Mouse (Mus musculus) testis, adult 2 months (tissue): ENCODE measurements at regions not wholly inside any gene's neighbourhood (a gene's known extent, or its start where the extent isn't known, plus 50 kb on each side); places are given as distances from the start of the nearest gene placed in this dataset.

Source experiments
- CTCF ChIP-seq: fragments of 200-500 bp; IDR thresholded peaks from 2 replicates; pipeline ENCODE4 v1.5.1; 2012; ENCODE audit warnings: low read depth, mild to moderate bottlenecking, inconsistent platforms, low read length, moderate library complexity; ENCODE audit not compliant: control insufficient read depth, insufficient read depth, insufficient replicate concordance
- POLR2A ChIP-seq: fragments of 200-500 bp; IDR thresholded peaks from 2 replicates; pipeline ENCODE4 v1.6.1; 2012; ENCODE audit warnings: low read depth, mild to moderate bottlenecking, inconsistent platforms, low read length, moderate library complexity; ENCODE audit not compliant: control insufficient read depth

DNA sequence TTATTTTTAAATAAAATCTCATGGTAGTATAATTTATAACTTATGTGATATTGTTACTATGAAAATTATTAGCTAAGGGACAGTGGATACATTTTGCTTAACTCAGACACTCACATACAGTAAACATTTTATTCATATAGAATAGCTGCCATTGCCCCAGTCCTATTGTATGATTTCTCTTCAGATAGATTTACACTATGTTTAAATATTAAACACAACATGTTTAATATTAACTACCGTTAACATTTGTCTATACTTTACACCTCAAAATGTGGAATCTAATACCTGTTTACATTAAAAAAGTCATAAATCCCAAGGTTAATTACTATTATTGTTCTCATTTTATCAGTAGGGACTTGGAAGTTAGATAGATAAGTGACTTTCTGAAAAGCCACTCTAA lies 734.8 kb upstream of the Adgra3 start:
- TF ChIP-seq CTCF (no peak), POLR2A (no peak)
